In genomic region chr4:59533268-59533667, GRCm38 (mm10) we compare ENCODE assay signal across 17 mouse cellular contexts. TPM values are rescaled to one million over a fixed set of nuclear protein-coding genes. Genes with fewer than 3 reads are reported as not detected.
A peak's percentile ranks its signal among the peaks of the same experiment; 100 is the strongest.
DNase-seq lines count a peak whose midpoint lies in the region; ATAC-seq and TF ChIP-seq lines count a peak whose summit lies in the region.
"Had no signal": no experiment of that assay in that cellular context is flagged by ENCODE, and none has a peak within 500 bp of the region (broad histone marks: within the 10 kb centered on the region; RNA-seq: fewer than 3 reads in every experiment).

No protein-coding gene starts in this region.

- 57% methylated on average over 2 of the region's 2 CpGs for WGBS in stomach, embryonic 15.5 days
- 47% methylated on average over 2 of the region's 2 CpGs for WGBS in stomach, postnatal 0 days
- 13% methylated on average over 2 of the region's 2 CpGs for WGBS in liver, embryonic 14.5 days (ENCODE audit: insufficient replicate concordance)
- WGBS in midbrain, embryonic 11.5 days = 88% methylated on average over 2 of the region's 2 CpGs

- no peak for TF ChIP-seq EP300 in stomach, postnatal 0 days (optimal IDR thresholded peaks at IDR 0.05)
- TF ChIP-seq EP300 in liver, embryonic 14.5 days (IDR thresholded peaks at IDR 0.05; ENCODE audit: low read depth) = peak; percentile 100

- DNase-seq in stomach, postnatal 0 days (ENCODE audit: low spot score) = no peak
- peak; percentile 79 to 89 (median 83) for DNase-seq in liver, embryonic 14.5 days (ENCODE audit: low read depth in 3 of 3, low spot score in 3 of 3)
- DNase-seq in midbrain, embryonic 11.5 days (ENCODE audit: low spot score, missing footprints) = no peak
- no peak for DNase-seq in adrenal gland, postnatal 4 days (ENCODE audit: low spot score in 2 of 2)
- DNase-seq in kidney, postnatal 36 days = no peak
- DNase-seq: adrenal gland, adult 8-10 months; cerebellum, adult 2 months; gastrocnemius, postnatal 14 days; kidney, postnatal 10 days; lung, embryonic 14.5 days had no signal

- no peak overlapping the region for H3K27ac ChIP-seq in stomach, embryonic 15.5 days
- H3K27ac ChIP-seq in stomach, postnatal 0 days (replicated peaks) = no peak overlapping the region
- peak overlapping the region; percentile 97 for H3K27ac ChIP-seq in liver, embryonic 14.5 days
- no peak overlapping the region for H3K27ac ChIP-seq in midbrain, embryonic 11.5 days (ENCODE audit: low read depth, low read length)
- H3K27ac ChIP-seq: forebrain, embryonic 12.5 days; hindbrain, embryonic 15.5 days; left cerebral cortex, adult 2 months; macrophage had no signal

- H3K4me1 ChIP-seq in stomach, embryonic 15.5 days = no peaks in the 10 kb centered on the region
- H3K4me1 ChIP-seq in stomach, postnatal 0 days (replicated peaks; ENCODE audit: control insufficient read depth, insufficient read depth) = no peaks in the 10 kb centered on the region
- peaks cover 60 to 70% of the 10 kb centered on the region in 2 experiments for H3K4me1 ChIP-seq in liver, embryonic 14.5 days (replicated peaks; ENCODE audit: control insufficient read depth in 2 of 2, insufficient read depth in 2 of 2, low read length in 1 of 2)
- no peaks in the 10 kb centered on the region for H3K4me1 ChIP-seq in midbrain, embryonic 11.5 days (ENCODE audit: control insufficient read depth, insufficient read depth, low read length)
- H3K4me1 ChIP-seq: forebrain, embryonic 12.5 days; hindbrain, embryonic 15.5 days had no signal

- H3K36me3 ChIP-seq in stomach, embryonic 15.5 days = no peaks in the 10 kb centered on the region
- H3K36me3 ChIP-seq in stomach, postnatal 0 days (ENCODE audit: control insufficient read depth, insufficient read depth, low read length) = no peaks in the 10 kb centered on the region
- peaks cover 2% of the 10 kb centered on the region for H3K36me3 ChIP-seq in liver, embryonic 14.5 days (replicated peaks; ENCODE audit: control insufficient read depth, insufficient read depth, low read depth)
- no peaks in the 10 kb centered on the region for H3K36me3 ChIP-seq in midbrain, embryonic 11.5 days (ENCODE audit: control insufficient read depth, insufficient read depth, low read length)
- H3K36me3 ChIP-seq: forebrain, embryonic 12.5 days; hindbrain, embryonic 15.5 days had no signal

- no peak overlapping the region for H3K4me3 ChIP-seq in stomach, embryonic 15.5 days (replicated peaks)
- H3K4me3 ChIP-seq in stomach, postnatal 0 days (ENCODE audit: low read depth, low read length) = no peak overlapping the region
- H3K4me3 ChIP-seq in liver, embryonic 14.5 days (ENCODE audit: insufficient read depth in 1 of 2, low read depth in 2 of 2, low read length in 2 of 2) = peak overlapping the region in 1 of 2 experiments; percentile 37; a peak in 2 of 4 replicates
- no peak overlapping the region for H3K4me3 ChIP-seq in midbrain, embryonic 11.5 days (ENCODE audit: low read depth, low read length)
- H3K4me3 ChIP-seq: forebrain, embryonic 12.5 days; hindbrain, embryonic 15.5 days; left cerebral cortex, adult 2 months had no signal

- no peak overlapping the region for H3K9ac ChIP-seq in stomach, embryonic 15.5 days
- H3K9ac ChIP-seq in stomach, postnatal 0 days (ENCODE audit: low read length) = no peak overlapping the region
- peak overlapping the region; percentile 79 for H3K9ac ChIP-seq in liver, embryonic 14.5 days (replicated peaks)
- H3K9ac ChIP-seq in midbrain, embryonic 11.5 days (ENCODE audit: low read length) = no peak overlapping the region
- H3K9ac ChIP-seq: forebrain, embryonic 12.5 days; hindbrain, embryonic 15.5 days; lung, embryonic 14.5 days had no signal

- peak; percentile 81; the same call in 1 of the 2 replicates for ATAC-seq in stomach, embryonic 15.5 days (ENCODE audit: insufficient read depth, low FRiP score, low read depth)
- ATAC-seq in stomach, postnatal 0 days (ENCODE audit: low FRiP score, low TSS enrichment) = no peak
- ATAC-seq in common myeloid progenitor, adult 5-6 weeks (replicated peaks; ENCODE audit: low read depth, poor library complexity, severe bottlenecking) = peak; percentile 51
- ATAC-seq in liver, embryonic 14.5 days (ENCODE audit: insufficient read depth) = peak; percentile 91
- no peak for ATAC-seq in midbrain, embryonic 11.5 days (ENCODE audit: low FRiP score)
- ATAC-seq: intestine, postnatal 0 days had no signal

- H3K27me3 ChIP-seq in stomach, embryonic 15.5 days (replicated peaks) = no peaks in the 10 kb centered on the region
- no peaks in the 10 kb centered on the region for H3K27me3 ChIP-seq in stomach, postnatal 0 days (ENCODE audit: control insufficient read depth, insufficient read depth, low read length)
- no peaks in the 10 kb centered on the region for H3K27me3 ChIP-seq in liver, embryonic 14.5 days (ENCODE audit: control insufficient read depth, insufficient read depth, low read length)
- H3K27me3 ChIP-seq in midbrain, embryonic 11.5 days (ENCODE audit: control insufficient read depth, insufficient read depth, low read length) = no peaks in the 10 kb centered on the region
- H3K27me3 ChIP-seq: forebrain, embryonic 12.5 days; hindbrain, embryonic 15.5 days had no signal

- H3K4me2 ChIP-seq in stomach, embryonic 15.5 days = no peak overlapping the region
- H3K4me2 ChIP-seq in stomach, postnatal 0 days (replicated peaks; ENCODE audit: low read depth) = no peak overlapping the region
- peak overlapping the region; percentile 84 for H3K4me2 ChIP-seq in liver, embryonic 14.5 days (ENCODE audit: low read depth)
- no peak overlapping the region for H3K4me2 ChIP-seq in midbrain, embryonic 11.5 days
- H3K4me2 ChIP-seq: forebrain, embryonic 12.5 days; hindbrain, embryonic 15.5 days; lung, embryonic 14.5 days had no signal

- no peak for TF ChIP-seq CTCF in stomach, postnatal 0 days (IDR thresholded peaks at IDR 0.05; ENCODE audit: low read depth)
- no peak for TF ChIP-seq CTCF in liver, embryonic 14.5 days (IDR thresholded peaks at IDR 0.05; ENCODE audit: low read depth)

- no peaks in the 10 kb centered on the region for H3K9me3 ChIP-seq in stomach, embryonic 15.5 days
- H3K9me3 ChIP-seq in stomach, postnatal 0 days (ENCODE audit: control insufficient read depth, low read length) = no peaks in the 10 kb centered on the region
- H3K9me3 ChIP-seq in liver, embryonic 14.5 days (ENCODE audit: control insufficient read depth, low read length) = no peaks in the 10 kb centered on the region
- no peaks in the 10 kb centered on the region for H3K9me3 ChIP-seq in midbrain, embryonic 11.5 days (ENCODE audit: control insufficient read depth, low read length)
- H3K9me3 ChIP-seq: forebrain, embryonic 12.5 days; hindbrain, embryonic 15.5 days had no signal

RNA-seq across cellular contexts. Expression of gene Ptbp3, which starts 15.9 kb away (rescaled TPM):
- 50.7 and 55.3 TPM in 2 replicates for polyA plus RNA-seq in stomach, embryonic 15.5 days (2015; fragmentation: Nextera tagmentation; extraction: Ambion mirVana)
- 34.3 and 34.8 TPM in 2 replicates for polyA plus RNA-seq in stomach, postnatal 0 days (2015; fragmentation: Nextera tagmentation; extraction: Ambion mirVana)
- 230 and 244 TPM in 2 replicates for total RNA-seq in common myeloid progenitor, adult 5-6 weeks (2017)
- 22.7 and 26.6 TPM in 2 replicates for polyA plus RNA-seq in liver, embryonic 14.5 days (2012; rRNA removed)
- polyA plus RNA-seq in liver, embryonic 14.5 days (2014; fragmentation: Nextera tagmentation; extraction: Ambion mirVana) = 64.7 and 72.3 TPM in 2 replicates
- polyA plus RNA-seq in midbrain, embryonic 11.5 days (2014; fragmentation: Nextera tagmentation; extraction: Ambion mirVana) = 29.6 and 31.1 TPM in 2 replicates
- total RNA-seq in adrenal gland, postnatal 4 days (2021) = 100 to 1,000 TPM; 147 to 163 TPM

RNA-seq across cellular contexts. Expression of gene Hsdl2, which starts 48.1 kb away (rescaled TPM):
- 21.9 and 23.8 TPM in 2 replicates for polyA plus RNA-seq in stomach, embryonic 15.5 days (2015; fragmentation: Nextera tagmentation; extraction: Ambion mirVana)
- polyA plus RNA-seq in stomach, postnatal 0 days (2015; fragmentation: Nextera tagmentation; extraction: Ambion mirVana) = 47.8 and 49.4 TPM in 2 replicates
- 30.1 and 46.0 TPM in 2 replicates for total RNA-seq in common myeloid progenitor, adult 5-6 weeks (2017)
- 5.5 and 10.4 TPM in 2 replicates for polyA plus RNA-seq in liver, embryonic 14.5 days (2012; rRNA removed)
- 16.3 and 17.6 TPM in 2 replicates for polyA plus RNA-seq in liver, embryonic 14.5 days (2014; fragmentation: Nextera tagmentation; extraction: Ambion mirVana)
- polyA plus RNA-seq in midbrain, embryonic 11.5 days (2014; fragmentation: Nextera tagmentation; extraction: Ambion mirVana) = 30.6 and 34.2 TPM in 2 replicates
- total RNA-seq in adrenal gland, postnatal 4 days (2021) = 10 to 100 TPM; 64.9 to 67.0 TPM

Comparison
In these comparisons a context has a peak if more than half of its experiments do, and no peak if none do; other contexts are left out.
1. ATAC-seq: peak in stomach, embryonic 15.5 days (single experiment), common myeloid progenitor, adult 5-6 weeks (single experiment) and liver, embryonic 14.5 days (single experiment); none in stomach, postnatal 0 days (single experiment) and midbrain, embryonic 11.5 days (single experiment).
2. DNase-seq: peak in liver, embryonic 14.5 days (3 of 3); none in stomach, postnatal 0 days (single experiment), midbrain, embryonic 11.5 days (single experiment), adrenal gland, postnatal 4 days (0 of 2) and kidney, postnatal 36 days (0 of 2).